Mouse (Mus musculus): ENCODE data around the gene Slc2a2. TPM values are rescaled to one million over a fixed set of nuclear protein-coding genes. Genes with fewer than 3 reads are reported as not detected.

Slc2a2 gene
- polyA plus RNA-seq, 2 experiments: 0.08 TPM; not detected in 1

DNA sequence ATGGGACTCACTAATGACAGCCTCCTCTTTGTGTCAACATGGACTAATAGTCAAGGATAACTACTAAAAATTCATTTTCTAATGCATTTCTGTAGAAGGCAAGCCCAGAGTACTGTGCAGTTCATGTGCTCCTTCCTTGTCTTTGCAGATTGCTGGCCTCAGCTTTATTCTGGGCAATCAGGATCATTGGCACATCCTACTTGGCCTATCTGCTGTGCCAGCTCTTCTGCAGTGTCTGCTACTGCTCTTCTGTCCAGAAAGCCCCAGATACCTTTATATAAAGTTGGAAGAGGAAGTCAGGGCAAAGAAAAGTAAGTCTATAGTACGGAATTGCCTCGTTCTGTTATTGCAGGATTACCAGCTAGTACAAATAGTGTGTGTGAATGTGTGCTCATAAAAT lies 20.8 kb downstream of the Slc2a2 start:
- Histone ChIP-seq H3K4me1 (ENCODE audit: control insufficient read depth, insufficient read depth, low read length) (no peaks in the 10 kb centered on the region), H3K36me3 (ENCODE audit: control insufficient read depth, insufficient read depth, low read length) (no peaks in the 10 kb centered on the region), H3K9me3 (ENCODE audit: control insufficient read depth, low read length) (no peaks in the 10 kb centered on the region), H3K4me2 (replicated peaks; ENCODE audit: low read depth, low read length, severe bottlenecking) (no peak overlapping the region), H3K27ac (replicated peaks; ENCODE audit: low read depth, low read length) (no peak overlapping the region), H3K27me3 (ENCODE audit: control insufficient read depth, insufficient read depth, low read length) (no peaks in the 10 kb centered on the region), H3K9ac (ENCODE audit: low read depth, low read length, severe bottlenecking) (no peak overlapping the region), H3K4me3 (replicated peaks; ENCODE audit: low read length) (no peak overlapping the region)
- ATAC-seq (ENCODE audit: low FRiP score, low read depth) (no peak), DNase-seq (ENCODE audit: low spot score) (no peak)
- TF ChIP-seq POLR2A (IDR thresholded peaks at IDR 0.05; ENCODE audit: borderline replicate concordance, extremely low read depth, insufficient read depth, insufficient read length): no peak
- WGBS: 59% methylated on average over 2 of the region's 2 CpGs

DNA sequence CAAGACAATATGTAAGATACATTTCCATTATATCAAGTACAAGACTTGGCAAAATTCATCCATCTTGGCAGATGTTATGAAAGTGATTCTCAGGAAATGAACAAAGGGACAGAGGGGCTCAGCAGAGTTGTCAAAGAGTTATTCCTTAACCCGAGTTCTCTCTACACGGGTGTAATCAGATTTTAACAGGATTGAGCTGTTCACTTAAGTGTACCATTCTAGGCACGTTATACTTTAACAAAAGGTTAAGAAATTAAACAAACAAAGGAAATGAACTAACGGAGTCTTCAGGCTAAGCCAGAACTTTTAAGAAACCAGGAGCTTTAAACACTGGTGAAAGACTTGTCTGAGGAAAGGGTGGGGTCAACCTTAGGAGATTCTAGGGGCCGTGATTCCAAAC lies 23.5 kb downstream of the Slc2a2 start:
- no peak for TF ChIP-seq POLR2A (IDR thresholded peaks at IDR 0.05; ENCODE audit: borderline replicate concordance, extremely low read depth, insufficient read depth, insufficient read length)
- Histone ChIP-seq H3K27me3 (ENCODE audit: control insufficient read depth, insufficient read depth, low read length) (no peaks in the 10 kb centered on the region), H3K4me1 (ENCODE audit: control insufficient read depth, insufficient read depth, low read length) (no peaks in the 10 kb centered on the region), H3K9ac (ENCODE audit: low read depth, low read length, severe bottlenecking) (no peak overlapping the region), H3K27ac (replicated peaks; ENCODE audit: low read depth, low read length) (no peak overlapping the region), H3K36me3 (ENCODE audit: control insufficient read depth, insufficient read depth, low read length) (no peaks in the 10 kb centered on the region), H3K4me3 (replicated peaks; ENCODE audit: low read length) (no peak overlapping the region), H3K9me3 (ENCODE audit: control insufficient read depth, low read length) (no peaks in the 10 kb centered on the region), H3K4me2 (replicated peaks; ENCODE audit: low read depth, low read length, severe bottlenecking) (no peak overlapping the region)
- 81% methylated on average over 5 of the region's 5 CpGs for WGBS
- ATAC-seq (ENCODE audit: low FRiP score, low read depth) (no peak), DNase-seq (ENCODE audit: low spot score) (no peak)

DNA sequence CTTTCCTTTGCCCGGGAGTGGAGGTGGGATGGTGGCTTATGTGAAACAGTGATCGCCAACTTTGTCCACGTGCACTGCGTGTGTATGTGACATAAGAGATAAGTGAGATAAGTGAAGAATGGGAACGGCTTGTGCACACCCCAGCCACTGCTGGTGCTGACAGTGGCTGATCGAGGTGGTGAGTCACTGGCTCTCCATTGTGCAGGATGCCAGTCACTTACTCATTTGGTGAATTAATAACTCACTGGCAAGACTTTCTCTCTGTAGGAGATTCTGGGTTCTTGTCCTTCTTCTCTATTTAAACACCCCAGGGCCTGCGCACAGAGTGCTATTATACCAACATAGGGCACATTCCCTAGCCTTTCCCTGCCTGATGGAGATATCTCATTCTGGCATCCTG lies 24.1 kb downstream of the Slc2a2 start:
- Histone ChIP-seq H3K4me3 (replicated peaks; ENCODE audit: low read length) (no peak overlapping the region), H3K9me3 (ENCODE audit: control insufficient read depth, low read length) (no peaks in the 10 kb centered on the region), H3K4me2 (replicated peaks; ENCODE audit: low read depth, low read length, severe bottlenecking) (no peak overlapping the region), H3K27ac (replicated peaks; ENCODE audit: low read depth, low read length) (no peak overlapping the region), H3K27me3 (ENCODE audit: control insufficient read depth, insufficient read depth, low read length) (no peaks in the 10 kb centered on the region), H3K9ac (ENCODE audit: low read depth, low read length, severe bottlenecking) (no peak overlapping the region), H3K36me3 (ENCODE audit: control insufficient read depth, insufficient read depth, low read length) (no peaks in the 10 kb centered on the region), H3K4me1 (ENCODE audit: control insufficient read depth, insufficient read depth, low read length) (no peaks in the 10 kb centered on the region)
- DNase-seq (ENCODE audit: low spot score): no peak
- 88% methylated on average over 7 of the region's 7 CpGs for WGBS
- no peak for ATAC-seq (ENCODE audit: low FRiP score, low read depth)
- no peak for TF ChIP-seq POLR2A (IDR thresholded peaks at IDR 0.05; ENCODE audit: borderline replicate concordance, extremely low read depth, insufficient read depth, insufficient read length)

DNA sequence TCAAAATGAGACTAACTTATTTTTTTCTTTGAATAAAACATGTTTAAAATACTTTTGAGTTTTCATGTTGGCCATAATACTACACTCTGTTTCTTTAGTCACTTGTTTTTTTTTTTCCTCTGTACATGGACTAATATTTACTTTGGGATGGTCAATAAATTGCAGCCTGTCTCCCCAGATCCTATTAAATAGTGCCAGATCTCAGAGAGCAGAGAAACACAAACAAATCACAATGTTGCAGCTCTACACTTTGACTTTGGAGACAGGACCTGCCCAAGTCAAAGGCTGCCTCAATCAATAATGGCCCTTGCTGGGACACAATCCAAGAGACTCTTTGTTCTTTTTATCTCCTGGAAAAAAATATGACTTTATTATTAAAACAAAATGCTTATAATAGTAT lies 24.8 kb downstream of the Slc2a2 start:
- no peaks in the 10 kb centered on the region for H3K9me3 ChIP-seq (ENCODE audit: control insufficient read depth, low read length)
- no peak overlapping the region for H3K9ac ChIP-seq (ENCODE audit: low read depth, low read length, severe bottlenecking)
- H3K27me3 ChIP-seq (ENCODE audit: control insufficient read depth, insufficient read depth, low read length): no peaks in the 10 kb centered on the region
- DNase-seq (ENCODE audit: low spot score): no peak
- H3K4me1 ChIP-seq (ENCODE audit: control insufficient read depth, insufficient read depth, low read length): no peaks in the 10 kb centered on the region
- H3K36me3 ChIP-seq (ENCODE audit: control insufficient read depth, insufficient read depth, low read length): no peaks in the 10 kb centered on the region
- H3K27ac ChIP-seq (replicated peaks; ENCODE audit: low read depth, low read length): no peak overlapping the region
- ATAC-seq (ENCODE audit: low FRiP score, low read depth): no peak
- H3K4me2 ChIP-seq (replicated peaks; ENCODE audit: low read depth, low read length, severe bottlenecking): no peak overlapping the region
- H3K4me3 ChIP-seq (replicated peaks; ENCODE audit: low read length): no peak overlapping the region
- TF ChIP-seq POLR2A (IDR thresholded peaks at IDR 0.05; ENCODE audit: borderline replicate concordance, extremely low read depth, insufficient read depth, insufficient read length): no peak

DNA sequence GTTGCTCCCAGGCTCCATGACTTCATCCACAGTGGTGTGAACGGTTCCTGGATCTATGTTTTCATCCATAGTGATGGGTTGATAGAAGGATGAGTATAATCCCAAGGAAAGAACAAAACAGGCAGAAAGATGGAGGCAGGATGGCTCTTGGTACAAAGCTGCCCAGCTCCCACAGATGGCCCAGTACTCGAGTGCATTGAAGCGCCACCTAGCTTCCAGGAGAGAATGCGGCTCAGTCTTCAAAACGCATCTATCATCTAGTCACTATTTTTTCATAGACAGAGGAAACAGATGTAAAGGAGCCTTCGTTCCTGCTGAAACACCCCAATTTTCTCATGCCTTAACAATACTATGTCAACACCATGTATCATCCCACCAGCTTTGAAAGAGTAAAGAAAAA lies 25.8 kb downstream of the Slc2a2 start:
- H3K9ac ChIP-seq (ENCODE audit: low read depth, low read length, severe bottlenecking): no peak overlapping the region
- no peak for TF ChIP-seq POLR2A (IDR thresholded peaks at IDR 0.05; ENCODE audit: borderline replicate concordance, extremely low read depth, insufficient read depth, insufficient read length)
- 61% methylated on average over 6 of the region's 6 CpGs for WGBS
- H3K9me3 ChIP-seq (ENCODE audit: control insufficient read depth, low read length): no peaks in the 10 kb centered on the region
- no peak for ATAC-seq (ENCODE audit: low FRiP score, low read depth)
- no peak for DNase-seq (ENCODE audit: low spot score)
- H3K27me3 ChIP-seq (ENCODE audit: control insufficient read depth, insufficient read depth, low read length): no peaks in the 10 kb centered on the region
- H3K4me2 ChIP-seq (replicated peaks; ENCODE audit: low read depth, low read length, severe bottlenecking): no peak overlapping the region
- H3K36me3 ChIP-seq (ENCODE audit: control insufficient read depth, insufficient read depth, low read length): no peaks in the 10 kb centered on the region
- no peak overlapping the region for H3K4me3 ChIP-seq (replicated peaks; ENCODE audit: low read length)
- no peak overlapping the region for H3K27ac ChIP-seq (replicated peaks; ENCODE audit: low read depth, low read length)
- H3K4me1 ChIP-seq (ENCODE audit: control insufficient read depth, insufficient read depth, low read length): no peaks in the 10 kb centered on the region

DNA sequence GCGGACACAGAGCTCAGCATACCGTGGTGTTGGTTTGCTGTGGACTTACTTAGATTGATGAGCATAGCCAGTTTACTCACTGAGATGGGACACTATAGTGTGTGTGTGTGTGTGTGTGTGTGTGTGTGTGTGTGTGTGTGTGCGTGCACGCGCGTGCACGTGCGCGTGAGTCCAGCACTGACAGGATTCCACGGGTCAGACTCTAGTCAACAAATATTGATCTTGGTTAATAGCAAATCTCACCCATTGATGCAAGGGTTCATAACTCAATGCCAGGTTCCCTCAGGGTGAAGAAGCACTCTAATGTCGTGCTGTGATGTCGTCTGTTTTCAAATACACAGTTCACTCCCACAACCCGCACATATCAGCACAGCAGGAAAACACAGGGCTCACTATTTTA lies 27.5 kb downstream of the Slc2a2 start:
- no peak overlapping the region for H3K4me2 ChIP-seq (replicated peaks; ENCODE audit: low read depth, low read length, severe bottlenecking)
- H3K9me3 ChIP-seq (ENCODE audit: control insufficient read depth, low read length): no peaks in the 10 kb centered on the region
- no peak overlapping the region for H3K27ac ChIP-seq (replicated peaks; ENCODE audit: low read depth, low read length)
- TF ChIP-seq POLR2A (IDR thresholded peaks at IDR 0.05; ENCODE audit: borderline replicate concordance, extremely low read depth, insufficient read depth, insufficient read length): no peak
- H3K27me3 ChIP-seq (ENCODE audit: control insufficient read depth, insufficient read depth, low read length): no peaks in the 10 kb centered on the region
- no peak overlapping the region for H3K4me3 ChIP-seq (replicated peaks; ENCODE audit: low read length)
- ATAC-seq (ENCODE audit: low FRiP score, low read depth) (no peak), DNase-seq (ENCODE audit: low spot score) (no peak)
- no peaks in the 10 kb centered on the region for H3K4me1 ChIP-seq (ENCODE audit: control insufficient read depth, insufficient read depth, low read length)
- H3K9ac ChIP-seq (ENCODE audit: low read depth, low read length, severe bottlenecking): no peak overlapping the region
- H3K36me3 ChIP-seq (ENCODE audit: control insufficient read depth, insufficient read depth, low read length): no peaks in the 10 kb centered on the region
- WGBS: 94% methylated on average over 13 of the region's 13 CpGs
